Mouse (Mus musculus) MEL (cell line): ENCODE measurements at regions not wholly inside any gene's neighbourhood (a gene's known extent, or its start where the extent isn't known, plus 50 kb on each side); places are given as distances from the start of the nearest gene placed in this dataset.

Experiments used
- DNase-seq: peaks from one replicate; pipeline ENCODE4 v3.0.0; 2011; ENCODE audit warnings: low read depth, low spot score
- H3K27ac ChIP-seq: 2 replicates; pipeline ENCODE4 v1.5.1; 2012; ENCODE audit warnings: low read depth, mild to moderate bottlenecking, control low read depth, low read length, moderate library complexity; ENCODE audit not compliant: control insufficient read depth
- H3K27me3 ChIP-seq, 2 experiments: fragments of 150-350 bp in 1 of 2; sonication (generic) in 1 of 2; 2 replicates each; pipeline ENCODE4 v1.6.1; 2012; ENCODE audit warnings: low read length in 2 of 2, mild to moderate bottlenecking in 2 of 2, improper control_type of control experiment in 1 of 2, moderate library complexity in 1 of 2; ENCODE audit not compliant: insufficient read depth in 2 of 2, control insufficient read depth in 1 of 2
- H3K36me3 ChIP-seq, 2 experiments: 2 replicates each; pipeline ENCODE4 v1.6.1; 2012 to 2014; ENCODE audit warnings: low read length in 2 of 2, improper control_type of control experiment in 1 of 2, inconsistent platforms in 1 of 2, mild to moderate bottlenecking in 1 of 2; ENCODE audit not compliant: insufficient read depth in 2 of 2, control insufficient read depth in 1 of 2
- H3K4me1 ChIP-seq, 2 experiments: fragments of 150-350 bp in 1 of 2; sonication (generic) in 1 of 2; 2 replicates each; pipeline ENCODE4 v1.6.1; 2012; ENCODE audit warnings: low read length in 2 of 2, improper control_type of control experiment in 1 of 2, mild to moderate bottlenecking in 1 of 2; ENCODE audit not compliant: insufficient read depth in 2 of 2, control insufficient read depth in 1 of 2
- H3K4me3 ChIP-seq, 2 experiments: fragments of 150-350 bp in 1 of 2; sonication (generic) in 1 of 2; 2 replicates each; pipeline ENCODE4 v1.5.1; 2012; ENCODE audit warnings: low read depth in 2 of 2, low read length in 2 of 2, mild to moderate bottlenecking in 2 of 2, moderate library complexity in 2 of 2, control low read depth in 1 of 2, improper control_type of control experiment in 1 of 2; ENCODE audit not compliant: control insufficient read depth in 1 of 2, insufficient read depth in 1 of 2
- H3K79me2 ChIP-seq: 2 replicates; pipeline ENCODE4 v1.6.1; 2012; ENCODE audit warnings: mild to moderate bottlenecking, low read length, moderate library complexity; ENCODE audit not compliant: control insufficient read depth, poor library complexity, insufficient read depth
- H3K9ac ChIP-seq: 2 replicates; pipeline ENCODE4 v1.6.1; 2012; ENCODE audit warnings: low read depth, mild to moderate bottlenecking, control low read depth, low read length, moderate library complexity; ENCODE audit not compliant: control insufficient read depth, poor library complexity, severe bottlenecking
- H3K9me3 ChIP-seq: fragments of 150-350 bp; sonication (generic); replicated peaks from 2 replicates; pipeline ENCODE4 v1.6.1; 2012; ENCODE audit warnings: mild to moderate bottlenecking, low read length, improper control_type of control experiment, moderate library complexity; ENCODE audit not compliant: insufficient read depth
- CHD2 ChIP-seq: IDR thresholded peaks from 2 replicates; pipeline ENCODE4 v1.6.1; 2011; ENCODE audit warnings: low read length, improper control_type of control experiment
- CTCF ChIP-seq, 3 experiments: IDR thresholded peaks in 2 of 3; conservative IDR thresholded peaks in 1 of 3; 2 replicates each; pipeline ENCODE4 v1.5.1; 2011 to 2012; ENCODE audit warnings: low read length in 3 of 3, low read depth in 2 of 3, mild to moderate bottlenecking in 2 of 3, improper control_type of control experiment in 1 of 3, inconsistent platforms in 1 of 3, mixed read lengths in 1 of 3, moderate library complexity in 1 of 3; ENCODE audit not compliant: control insufficient read depth in 1 of 3, insufficient read depth in 1 of 3, poor library complexity in 1 of 3, severe bottlenecking in 1 of 3
- ELF1 ChIP-seq: IDR thresholded peaks from 2 replicates; pipeline ENCODE4 v1.6.1; 2014; ENCODE audit warnings: low read depth, mild to moderate bottlenecking, inconsistent platforms, low read length, improper control_type of control experiment, moderate library complexity
- ETS1 ChIP-seq: IDR thresholded peaks from 2 replicates; pipeline ENCODE4 v1.6.1; 2012; ENCODE audit warnings: low read depth, mild to moderate bottlenecking, inconsistent platforms, low read length, improper control_type of control experiment, moderate library complexity
- MAFK ChIP-seq: IDR thresholded peaks from 2 replicates; pipeline ENCODE4 v1.6.1; 2011; ENCODE audit warnings: low read depth, mild to moderate bottlenecking, low read length, improper control_type of control experiment, borderline replicate concordance
- MAZ ChIP-seq: IDR thresholded peaks from 2 replicates; pipeline ENCODE4 v1.6.1; 2012; ENCODE audit warnings: low read depth, mild to moderate bottlenecking, inconsistent platforms, low read length, improper control_type of control experiment
- MXI1 ChIP-seq: IDR thresholded peaks from 2 replicates; pipeline ENCODE4 v1.6.1; 2011; ENCODE audit warnings: mild to moderate bottlenecking, low read depth, low read length, improper control_type of control experiment
- MYC ChIP-seq: IDR thresholded peaks from 2 replicates; pipeline ENCODE4 v1.6.1; 2011; ENCODE audit warnings: low read depth, mild to moderate bottlenecking, low read length, improper control_type of control experiment, moderate library complexity
- POLR2A ChIP-seq, 2 experiments: IDR thresholded peaks; 2 replicates each; pipeline ENCODE4 v1.6.1; 2011 to 2012; ENCODE audit warnings: low read length in 2 of 2, mild to moderate bottlenecking in 2 of 2, control low read depth in 1 of 2, improper control_type of control experiment in 1 of 2, low read depth in 1 of 2, moderate library complexity in 1 of 2; ENCODE audit not compliant: control insufficient read depth in 1 of 2, insufficient read depth in 1 of 2, poor library complexity in 1 of 2
- POLR2AphosphoS5 ChIP-seq: IDR thresholded peaks from 2 replicates; pipeline ENCODE4 v1.6.1; 2012; ENCODE audit warnings: low read depth, borderline replicate concordance, mild to moderate bottlenecking, inconsistent platforms, low read length, moderate library complexity, mixed read lengths
- RAD21 ChIP-seq: IDR thresholded peaks from 2 replicates; pipeline ENCODE4 v1.6.1; 2011; ENCODE audit warnings: mild to moderate bottlenecking, low read depth, low read length, improper control_type of control experiment
- TAL1 ChIP-seq: IDR thresholded peaks from 2 replicates; pipeline ENCODE4 v1.6.1; 2012; ENCODE audit warnings: mild to moderate bottlenecking, inconsistent platforms, low read length, moderate library complexity, mixed read lengths
- TCF12 ChIP-seq: IDR thresholded peaks from 2 replicates; pipeline ENCODE4 v1.6.1; 2014; ENCODE audit warnings: low read depth, mild to moderate bottlenecking, inconsistent platforms, low read length, improper control_type of control experiment, moderate library complexity
- USF1 ChIP-seq: IDR thresholded peaks from 2 replicates; pipeline ENCODE4 v1.6.1; 2014; ENCODE audit warnings: low read depth, mild to moderate bottlenecking, inconsistent platforms, low read length, improper control_type of control experiment, moderate library complexity
- ZKSCAN1 ChIP-seq: IDR thresholded peaks from 2 replicates; pipeline ENCODE4 v1.6.1; 2012; ENCODE audit warnings: low read depth, mild to moderate bottlenecking, inconsistent platforms, low read length, improper control_type of control experiment, moderate library complexity
- ZNF384 ChIP-seq: IDR thresholded peaks from 2 replicates; pipeline ENCODE4 v1.6.1; 2012; ENCODE audit warnings: low read depth, mild to moderate bottlenecking, inconsistent platforms, low read length, improper control_type of control experiment

DNA sequence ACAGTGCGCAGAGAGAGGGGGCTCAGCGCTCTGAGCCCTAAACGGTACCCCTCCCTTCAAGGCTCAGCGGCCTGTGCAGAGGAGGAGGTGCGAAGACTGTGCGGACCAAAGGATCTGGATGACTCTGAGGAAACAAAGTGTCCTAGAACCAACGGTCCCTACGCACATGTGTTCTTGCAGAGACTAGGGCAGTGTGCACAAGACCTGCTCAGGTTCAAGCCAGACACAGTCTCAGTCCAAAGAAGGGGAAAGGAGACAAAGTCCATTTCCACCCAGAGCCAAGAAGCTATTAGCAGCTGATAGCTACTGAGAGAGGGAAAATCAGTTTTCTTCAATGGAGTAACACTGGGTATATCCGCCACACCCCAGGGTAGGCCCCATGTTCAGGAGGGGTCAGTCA, 89.9 kb downstream of the Sox2 start:
- Histone ChIP-seq H3K79me2 (no peaks in the 10 kb centered on the region), H3K9me3 (no peaks in the 10 kb centered on the region), H3K4me3 (no peak overlapping the region), H3K9ac (no peak overlapping the region), H3K27ac (no peak overlapping the region), H3K36me3 (no peaks in the 10 kb centered on the region), H3K27me3 (no peaks in the 10 kb centered on the region), H3K4me1 (no peaks in the 10 kb centered on the region)
- TF ChIP-seq ZKSCAN1: no peak
- TF ChIP-seq MAZ: no peak
- TF ChIP-seq POLR2AphosphoS5: no peak
- no peak for TF ChIP-seq CHD2
- no peak for TF ChIP-seq TAL1
- TF ChIP-seq ETS1: no peak
- no peak for DNase-seq

DNA sequence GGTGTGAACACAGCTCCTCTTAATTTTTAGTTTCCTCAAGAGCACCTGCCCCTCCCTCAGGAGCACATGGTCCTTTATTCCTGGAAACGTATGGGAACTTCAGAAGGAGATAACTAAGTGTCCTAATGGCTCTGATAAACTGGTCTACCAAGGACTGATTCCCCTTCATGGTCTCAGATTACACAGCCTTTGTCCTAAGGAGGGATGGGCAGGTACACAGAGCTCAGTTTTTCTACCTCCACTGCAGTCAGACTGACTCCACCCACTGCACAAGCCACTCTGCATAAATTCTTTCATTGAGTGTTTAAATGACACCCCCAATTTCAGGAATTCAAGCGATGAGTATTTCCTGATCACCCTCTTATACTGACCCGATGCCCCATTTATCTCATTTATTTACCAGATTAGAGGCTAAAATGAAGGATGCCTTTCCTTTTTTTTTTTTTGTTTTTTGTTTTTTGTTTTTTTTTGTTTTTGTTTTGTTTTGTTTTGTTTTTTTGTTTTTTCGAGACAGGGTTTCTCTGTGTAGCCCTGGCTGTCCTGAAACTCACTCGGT, 95.1 kb downstream of the Sox2 start:
- Histone ChIP-seq H3K79me2 (no peaks in the 10 kb centered on the region), H3K27ac (no peak overlapping the region), H3K4me1 (no peaks in the 10 kb centered on the region), H3K4me3 (no peak overlapping the region)
- no peak for DNase-seq
- no peak for TF ChIP-seq ELF1
- no peak for TF ChIP-seq MXI1
- TF ChIP-seq POLR2AphosphoS5: no peak
- TF ChIP-seq MAZ: no peak
- TF ChIP-seq TAL1: no peak
- no peak for TF ChIP-seq ZNF384
- no peak for TF ChIP-seq TCF12
- TF ChIP-seq MYC: no peak
- TF ChIP-seq, all 39 proteins: peak for 0
- H3K27me3 ChIP-seq: no peaks in the 10 kb centered on the region
- no peaks in the 10 kb centered on the region for H3K36me3 ChIP-seq
- no peak overlapping the region for H3K9ac ChIP-seq
- H3K9me3 ChIP-seq: no peaks in the 10 kb centered on the region

DNA sequence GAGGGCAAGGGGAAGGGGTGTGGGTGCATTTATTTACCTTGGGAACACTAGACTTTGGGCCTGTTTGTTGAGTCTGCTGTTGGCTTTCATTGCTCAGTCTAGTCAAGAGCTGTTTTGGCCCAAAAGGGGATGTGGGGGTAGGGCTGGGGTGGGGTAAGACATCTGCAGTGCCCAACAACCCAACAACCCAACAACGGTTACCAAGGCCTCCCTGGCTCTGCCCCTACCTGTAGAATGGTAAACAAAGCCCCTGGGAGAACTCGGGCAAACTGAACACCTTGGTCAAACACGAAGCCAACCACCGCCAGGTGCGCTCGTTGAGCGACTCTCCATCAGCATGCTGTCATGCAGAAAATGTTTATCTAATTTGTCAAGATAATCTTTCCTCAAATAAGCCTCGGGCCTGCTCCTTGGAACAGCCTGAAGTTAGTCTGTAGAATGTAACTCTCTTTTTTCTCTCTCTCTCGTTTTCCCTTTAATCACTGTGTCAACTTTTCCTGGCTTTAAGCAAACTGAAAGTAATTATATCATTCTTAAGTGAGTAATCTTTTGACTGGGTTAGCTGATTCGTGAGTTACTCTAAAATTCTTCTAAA, 97.4 kb downstream of the Sox2 start:
- Histone ChIP-seq H3K4me3 (no peak overlapping the region), H3K9me3 (no peaks in the 10 kb centered on the region), H3K27ac (no peak overlapping the region), H3K36me3 (no peaks in the 10 kb centered on the region), H3K9ac (no peak overlapping the region), H3K27me3 (no peaks in the 10 kb centered on the region), H3K4me1 (no peaks in the 10 kb centered on the region), H3K79me2 (no peaks in the 10 kb centered on the region)
- no peak for DNase-seq
- TF ChIP-seq POLR2AphosphoS5 (no peak), TCF12 (no peak), USF1 (no peak), RAD21 (no peak), CTCF (IDR thresholded peaks at IDR 0.05 in 2 of 3, conservative IDR thresholded peaks at IDR 0.05 in 1 of 3; ENCODE audit: control insufficient read depth in 1 of 3, insufficient read depth in 1 of 3, low read depth in 2 of 3, low read length in 3 of 3, poor library complexity in 1 of 3, severe bottlenecking in 1 of 3) (no peak), POLR2A (IDR thresholded peaks at IDR 0.05; ENCODE audit: control insufficient read depth in 1 of 2, insufficient read depth in 1 of 2, low read depth in 1 of 2, low read length in 2 of 2, poor library complexity in 1 of 2) (no peak), MAFK (no peak)
